Mouse (Mus musculus): ENCODE data around the gene Gpr183.

Gene Gpr183

GRCm38 (mm10) chr14:121904754-121905153 lies 60.2 kb downstream of the Gpr183 start:
- in situ Hi-C loops (cut with MboI): no loop called here

GRCm38 (mm10) chr14:121903381-121903876 lies 61.6 kb downstream of the Gpr183 start:
- in situ Hi-C loops (cut with MboI): no loop called here
